Mouse (Mus musculus) thymus, postnatal 36 days (tissue): Measurements from ENCODE around the gene Lama5.
A peak's percentile ranks its signal among the peaks of the same experiment; 100 is the strongest.
"Not testable (repeated sequence)": the region's sequence is repeated elsewhere in the genome, so short reads cannot be mapped to it uniquely, and the experiment has no call there.

Source experiments
- DNase-seq, 2 experiments: peaks; one replicate each; pipeline ENCODE4 v3.0.0; 2022; ENCODE audit warnings: mixed read lengths in 2 of 2

Gene Lama5

DNA sequence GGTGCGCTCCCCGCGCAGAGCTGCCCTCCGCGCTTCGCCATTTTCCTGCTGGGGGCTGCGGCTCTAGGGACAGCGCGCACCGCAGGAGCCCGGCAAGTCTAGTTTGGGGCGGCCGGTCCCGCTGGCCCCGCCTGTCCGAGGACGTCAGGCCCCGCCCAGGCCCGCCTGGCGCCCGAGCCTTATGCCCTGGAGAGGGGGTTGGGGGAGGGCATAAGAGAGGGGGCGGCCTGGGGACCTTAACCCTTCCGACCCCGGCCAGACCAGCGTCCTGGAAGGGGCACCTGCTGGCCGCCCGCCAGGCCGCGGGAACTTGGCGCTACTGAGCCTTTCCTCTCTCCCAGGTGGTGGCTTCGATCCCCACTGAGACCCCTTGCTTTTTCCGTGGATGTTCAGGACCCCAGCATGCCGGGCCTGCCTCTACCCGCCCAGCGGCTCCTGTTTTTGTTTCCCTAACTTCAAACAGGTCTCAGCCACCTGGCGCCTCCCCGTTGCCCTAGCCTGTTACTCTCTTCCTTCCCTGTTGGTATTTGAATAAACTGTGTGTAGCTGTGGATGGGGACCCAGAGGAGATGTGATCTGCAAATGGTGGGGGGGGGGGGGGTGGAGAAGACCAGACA is at the start of gene Lama5:
Gene Lama5 (minus strand): TSS at position 98 of the 617 bp plus-strand sequence.
- DNase-seq: no peak

DNA sequence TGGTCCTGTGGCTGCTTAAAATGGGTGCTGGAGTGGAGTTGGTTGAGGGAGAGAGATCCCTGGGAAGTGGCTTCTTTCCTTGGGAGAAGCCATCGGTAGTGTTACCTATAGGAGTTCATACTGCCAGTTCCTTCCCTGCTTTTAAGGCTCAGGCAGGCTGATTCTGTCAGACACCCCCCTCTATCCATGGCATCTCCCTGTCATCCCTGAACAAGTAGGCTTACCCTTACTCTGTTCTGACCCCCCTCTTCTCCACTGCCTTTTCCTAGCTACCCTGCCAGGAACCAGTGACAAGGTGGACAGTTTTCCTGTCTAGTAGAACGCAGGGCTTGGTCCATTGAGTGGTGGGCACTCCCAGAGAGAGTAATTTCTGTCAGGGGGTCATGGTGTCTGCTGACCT is 48.9 kb upstream of the Lama5 start:
- no peak for DNase-seq

DNA sequence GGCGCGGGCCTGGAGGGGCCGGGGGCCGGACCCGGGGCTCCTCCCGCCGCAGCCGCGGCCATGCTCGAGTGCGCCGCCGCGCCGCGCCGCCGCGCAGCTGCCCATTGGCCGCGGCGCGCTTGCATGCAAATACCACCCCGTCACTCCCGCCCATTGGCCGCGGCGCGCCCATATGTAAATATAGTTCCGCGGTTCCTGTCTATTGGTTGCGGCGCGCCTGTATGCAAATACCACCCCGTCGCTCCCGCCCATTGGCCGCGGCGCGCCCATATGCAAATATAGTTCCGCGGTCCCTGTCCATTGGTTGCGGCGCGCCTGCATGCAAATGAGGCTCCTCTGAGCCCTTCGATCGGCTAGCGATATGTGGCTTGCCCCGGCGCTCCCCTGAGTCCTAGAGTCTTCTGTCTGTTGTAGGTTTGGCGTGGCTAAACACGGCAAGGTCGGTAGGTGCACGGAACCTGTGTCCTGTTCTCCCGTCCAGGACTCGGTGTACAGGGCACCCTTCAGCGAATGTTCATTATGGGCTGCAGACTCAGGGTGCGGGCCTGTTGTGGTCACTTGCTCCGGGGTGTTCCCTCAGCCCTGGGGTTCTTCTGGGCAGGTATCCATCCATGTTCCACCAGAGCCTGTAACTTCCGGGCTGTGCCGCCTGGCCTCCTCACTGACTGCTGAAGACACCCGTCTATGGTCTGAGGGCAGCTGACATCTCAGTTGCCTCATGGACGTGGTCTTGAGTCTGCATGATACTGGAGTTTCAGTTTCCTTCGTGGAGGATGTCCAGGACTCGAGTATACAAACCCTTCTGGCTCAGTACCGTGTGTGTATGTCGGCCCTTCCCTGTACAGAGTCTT is 48.0 kb upstream of the Lama5 start, which contains the start of gene Cables2:
Gene Cables2 (minus strand): TSS at position 103 of the 851 bp plus-strand sequence.
- DNase-seq: peak; percentile 88 to 94

DNA sequence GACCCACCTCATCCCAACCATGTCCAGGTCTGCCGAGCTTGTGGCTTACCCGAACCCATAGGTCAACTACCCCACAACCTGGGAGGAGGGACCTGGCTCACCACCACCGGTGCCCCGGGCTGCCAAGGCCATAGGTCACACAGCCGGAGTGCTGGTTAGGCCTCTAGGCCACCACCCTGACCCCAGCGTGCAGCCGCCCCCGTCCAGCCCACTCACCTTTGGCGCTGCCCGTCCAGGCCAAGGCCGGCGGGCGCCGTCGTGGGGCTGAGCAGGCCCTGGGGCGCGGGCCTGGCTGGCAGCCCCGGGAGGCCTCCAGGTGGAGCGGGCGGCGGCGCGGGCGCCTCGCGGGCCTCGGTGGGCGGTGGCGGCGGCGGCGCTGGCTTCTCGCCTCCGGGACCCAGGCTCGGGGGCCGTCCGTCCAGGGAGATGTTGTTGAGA is 47.2 kb upstream of the Lama5 start:
- DNase-seq: no peak

DNA sequence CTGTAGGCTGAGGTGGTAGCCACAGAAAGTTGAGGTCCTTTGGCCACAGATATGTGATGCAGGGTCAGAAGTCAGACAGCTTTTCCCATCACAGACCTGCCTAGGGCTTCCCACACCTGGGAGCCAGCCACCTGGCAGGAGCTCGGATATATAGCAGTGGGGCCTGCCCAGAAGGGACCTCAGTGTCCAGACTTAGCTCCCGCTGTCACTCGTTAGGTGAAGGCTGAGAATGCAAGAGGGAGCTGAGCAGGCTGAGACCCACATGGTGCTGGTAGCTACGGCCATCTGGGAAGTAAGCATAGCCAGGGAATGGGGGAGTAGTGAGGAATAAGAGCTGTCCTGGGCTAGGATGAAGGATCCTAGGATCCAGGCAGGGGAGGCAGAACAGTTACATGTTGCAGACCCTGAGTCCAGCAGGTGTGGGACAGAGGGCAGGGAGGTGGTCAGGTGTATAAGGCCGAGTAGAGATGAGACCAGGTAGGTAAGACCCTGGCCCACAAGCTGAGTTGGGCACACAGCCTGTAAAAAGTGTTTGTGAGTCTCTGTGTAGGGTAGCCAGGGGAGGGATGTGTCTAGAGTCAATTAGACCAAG is 46.2 kb upstream of the Lama5 start:
- no peak for DNase-seq

DNA sequence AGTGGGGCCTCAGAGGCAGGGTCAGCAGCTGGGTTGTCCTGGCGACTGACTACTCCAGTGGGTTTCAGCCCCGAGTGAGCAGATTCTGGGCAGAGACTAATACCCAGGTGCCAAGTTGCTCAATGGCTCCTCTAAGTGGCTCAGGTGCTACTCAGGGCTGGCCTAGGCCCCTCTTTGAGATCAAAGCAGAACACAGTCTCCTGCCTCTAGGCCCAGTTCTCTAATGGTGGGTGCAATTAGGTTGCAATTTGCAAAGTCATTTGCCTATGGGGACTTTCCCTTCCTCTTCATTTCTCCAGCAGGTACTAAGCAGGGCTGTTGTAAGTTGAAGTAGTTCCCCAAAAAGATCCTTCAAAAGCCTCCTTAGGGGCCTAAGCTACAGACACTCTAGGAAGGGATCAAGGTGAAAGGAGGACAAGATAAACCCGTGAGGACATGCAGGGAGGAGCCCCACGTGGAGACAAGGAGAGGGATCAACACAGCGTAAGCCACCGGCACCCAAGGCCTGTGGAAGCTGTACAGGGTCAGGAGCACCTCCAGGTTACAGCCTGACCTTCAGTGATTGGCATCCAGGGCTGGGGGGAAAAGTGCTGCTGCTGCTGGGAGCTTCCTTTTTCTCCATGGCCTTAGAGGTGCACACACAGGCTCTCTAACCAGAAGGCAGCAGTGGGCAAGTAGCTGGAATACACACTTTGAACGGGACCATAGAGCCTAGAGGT is 45.0 kb upstream of the Lama5 start:
- no peak for DNase-seq

DNA sequence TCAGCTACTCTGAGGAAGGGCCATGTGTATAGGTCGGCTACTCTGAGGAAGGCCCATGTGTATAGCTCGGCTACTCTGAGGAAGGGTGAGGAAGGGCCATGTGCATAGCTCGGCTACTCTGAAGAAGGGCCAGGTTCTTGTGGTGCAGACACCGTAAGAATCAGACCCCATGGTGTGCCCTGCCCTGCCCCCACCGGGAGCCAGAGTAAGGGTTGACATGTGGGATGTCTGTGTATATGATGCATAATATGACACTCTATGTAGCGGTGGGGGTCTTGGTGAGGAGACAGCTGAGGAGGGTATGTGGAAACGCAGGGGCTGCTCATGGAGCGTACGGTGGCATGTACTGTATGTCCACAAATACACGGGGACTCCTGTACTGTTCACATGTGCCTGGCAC is 43.7 kb upstream of the Lama5 start:
- no peak for DNase-seq

DNA sequence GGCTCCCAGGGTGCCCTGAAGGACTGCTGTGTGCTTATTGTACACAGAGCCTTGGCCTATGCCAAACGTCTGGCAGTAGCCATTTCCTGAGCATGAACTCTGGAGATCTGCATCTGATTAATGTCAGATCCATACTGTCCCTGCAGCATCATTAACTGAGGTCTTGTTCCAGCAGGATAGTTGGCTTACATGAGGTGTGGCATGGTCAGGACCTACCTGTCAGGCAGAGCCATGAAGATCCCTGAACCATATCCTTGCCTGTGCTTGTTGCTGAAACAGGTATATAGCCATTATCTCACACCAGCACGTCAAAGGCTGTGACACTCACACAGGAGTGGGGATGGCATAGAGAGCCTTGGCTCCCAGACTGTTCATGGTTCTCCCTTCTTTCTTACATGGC is 42.3 kb upstream of the Lama5 start:
- DNase-seq: no peak

DNA sequence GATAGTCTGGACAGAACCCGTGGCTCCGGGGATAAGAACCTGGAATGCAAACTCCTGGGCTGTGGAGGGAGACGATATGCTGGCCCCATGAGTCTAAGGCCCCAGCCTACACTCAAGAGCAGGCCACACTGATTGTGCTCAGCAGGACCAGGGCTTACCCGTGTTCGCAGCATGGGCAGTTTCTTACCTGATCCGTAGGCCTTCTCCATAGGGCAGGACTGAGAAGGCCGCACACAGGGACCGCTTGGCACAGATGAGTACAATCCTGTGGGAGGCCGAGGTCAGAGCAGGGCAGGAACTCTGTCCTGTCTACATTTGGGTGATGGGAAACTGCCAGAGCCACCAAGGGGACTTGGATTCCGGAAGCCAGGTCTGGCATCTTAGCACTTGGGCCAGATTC is 37.2 kb upstream of the Lama5 start:
- no peak for DNase-seq

DNA sequence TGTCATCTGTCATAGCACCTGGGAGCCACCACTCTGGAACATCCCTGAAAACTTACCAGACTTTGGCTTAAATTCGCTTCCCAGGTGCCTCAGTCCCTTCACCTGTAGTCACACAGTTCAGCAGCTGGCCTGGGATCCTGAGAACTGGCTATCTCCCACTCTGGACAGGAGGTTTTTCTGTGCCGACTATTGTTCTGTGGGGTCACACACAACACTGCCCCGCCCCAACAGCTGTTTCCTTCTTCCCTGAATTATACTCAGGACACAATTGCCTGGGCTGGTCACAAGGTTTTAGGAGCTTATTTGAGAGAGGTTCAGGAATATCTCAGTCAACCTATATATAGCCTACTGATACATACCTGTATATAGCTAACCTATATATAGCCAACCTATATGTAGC is 36.8 kb upstream of the Lama5 start:
- DNase-seq: no peak

DNA sequence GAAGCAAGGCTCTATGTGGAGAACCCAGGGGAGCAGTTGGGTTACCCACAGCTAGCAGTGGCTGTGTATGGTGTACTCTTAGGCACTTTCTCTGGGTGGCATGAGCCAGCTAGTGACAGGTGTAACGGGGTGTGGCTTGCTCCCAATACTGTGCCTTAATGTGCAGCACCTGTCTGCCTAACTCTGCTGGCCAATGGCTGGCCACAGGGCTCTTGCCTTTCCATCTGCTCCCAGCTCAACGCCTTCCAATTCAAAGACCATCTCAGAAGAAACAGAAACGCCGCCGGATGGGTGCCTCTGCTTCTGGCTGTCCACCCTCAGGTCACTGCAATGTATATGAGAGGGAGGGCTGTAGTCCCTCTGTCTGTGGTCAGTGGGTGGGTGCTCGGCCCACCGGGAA is 36.2 kb upstream of the Lama5 start:
- DNase-seq: no peak

DNA sequence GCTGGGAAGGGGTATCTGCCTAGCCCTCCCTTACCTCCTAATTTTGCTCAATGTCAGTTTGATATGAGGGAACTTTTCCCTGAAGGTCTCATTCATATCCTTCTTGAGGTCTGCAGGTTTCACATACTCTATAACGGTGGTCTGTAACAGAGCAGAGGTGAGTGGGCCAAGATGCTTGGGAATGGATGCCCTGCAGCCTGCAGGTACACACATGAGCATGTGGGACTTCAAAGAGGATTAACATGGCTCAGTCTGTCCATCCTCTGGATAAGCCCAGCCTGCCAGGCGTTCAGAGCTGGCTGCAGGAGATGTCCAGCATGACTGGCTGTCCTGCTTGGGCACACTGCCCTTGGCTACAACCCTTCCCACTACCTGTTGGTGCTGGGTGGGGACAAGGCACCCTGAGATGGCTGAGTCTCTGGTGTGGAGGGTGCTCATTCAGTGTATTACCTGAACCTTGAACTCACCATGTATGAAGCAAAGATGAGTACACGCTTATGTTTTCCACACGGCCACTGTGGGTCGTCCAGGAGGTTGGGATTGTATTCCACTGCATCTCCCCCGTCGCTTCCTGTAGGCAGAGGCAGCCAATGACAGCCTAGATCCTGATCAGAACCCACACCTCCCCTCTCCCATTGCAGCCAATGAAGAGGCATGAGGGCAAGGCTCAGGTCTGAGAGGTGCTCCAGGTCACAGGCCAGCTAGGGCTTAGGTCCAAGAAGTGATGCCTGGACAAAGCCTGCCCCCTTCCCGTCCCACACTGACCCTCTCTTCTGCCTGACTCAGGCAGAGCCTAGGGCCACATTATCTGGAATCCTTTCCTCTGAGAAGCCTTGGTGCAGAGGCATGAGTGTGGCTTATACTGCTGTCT is 35.2 kb upstream of the Lama5 start:
- no peak for DNase-seq

DNA sequence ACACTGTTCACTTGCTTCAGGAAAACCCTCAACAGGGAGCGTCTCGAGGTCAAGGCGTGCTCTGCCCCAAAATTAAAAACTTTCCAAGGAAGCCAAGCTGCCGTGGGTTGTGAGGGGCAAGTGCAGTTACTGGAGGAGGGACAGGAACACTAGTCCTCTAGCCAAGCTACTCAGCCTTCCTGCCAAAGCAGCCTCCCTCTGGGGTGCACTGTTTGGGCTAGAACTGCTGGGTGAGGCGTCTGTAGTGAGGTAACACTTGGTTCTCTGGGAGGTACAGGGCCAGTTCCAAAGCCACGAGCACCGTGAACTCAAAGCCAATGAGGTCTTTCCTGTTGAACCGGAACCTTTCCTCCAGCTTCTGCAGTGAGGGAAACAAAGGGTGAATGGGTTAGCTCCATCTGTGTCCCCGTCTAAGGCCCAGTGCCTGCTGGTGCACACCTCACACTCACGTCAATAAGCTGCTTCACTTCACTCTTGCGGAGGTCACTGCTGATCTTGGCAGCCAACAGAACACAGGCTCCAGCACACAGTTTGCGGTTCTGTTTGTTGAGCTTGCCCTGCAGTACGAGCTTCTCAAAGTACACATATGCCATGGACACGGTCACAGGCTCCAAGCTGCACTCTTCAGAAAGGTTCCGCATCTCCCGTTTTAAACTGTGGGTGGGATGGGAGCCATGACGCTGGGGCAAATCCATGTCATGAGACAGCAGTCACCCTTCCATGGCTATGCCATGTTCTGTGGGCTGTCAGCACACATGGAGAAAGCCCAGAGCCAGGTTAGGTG is 34.4 kb upstream of the Lama5 start:
- not testable (repeated sequence) for DNase-seq

DNA sequence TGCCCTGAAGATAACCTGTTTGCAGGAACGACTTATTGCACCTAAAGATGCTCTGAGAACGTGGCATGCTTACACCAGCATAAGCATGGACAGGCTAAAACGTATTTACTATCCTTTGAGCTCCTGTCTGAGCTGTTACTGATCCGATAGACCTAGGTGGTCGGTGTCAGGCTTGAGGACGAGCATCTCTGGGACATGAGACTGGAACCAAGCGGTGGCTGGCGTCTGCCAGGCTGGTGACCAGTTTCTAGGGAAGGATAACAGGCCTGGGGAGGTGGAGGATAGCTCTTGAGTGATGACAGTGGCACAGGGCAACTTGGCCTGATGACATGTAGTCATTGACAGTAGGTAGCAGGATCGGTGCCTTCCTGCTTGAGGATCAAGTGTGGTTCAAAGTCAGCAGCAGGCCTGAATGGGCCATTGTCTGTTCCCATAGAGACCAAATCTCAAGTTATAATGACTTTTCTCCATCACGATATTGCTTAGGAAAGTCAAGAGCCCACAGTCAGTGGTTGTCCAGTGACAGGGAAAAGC is 33.4 kb upstream of the Lama5 start:
- not testable (repeated sequence) for DNase-seq

DNA sequence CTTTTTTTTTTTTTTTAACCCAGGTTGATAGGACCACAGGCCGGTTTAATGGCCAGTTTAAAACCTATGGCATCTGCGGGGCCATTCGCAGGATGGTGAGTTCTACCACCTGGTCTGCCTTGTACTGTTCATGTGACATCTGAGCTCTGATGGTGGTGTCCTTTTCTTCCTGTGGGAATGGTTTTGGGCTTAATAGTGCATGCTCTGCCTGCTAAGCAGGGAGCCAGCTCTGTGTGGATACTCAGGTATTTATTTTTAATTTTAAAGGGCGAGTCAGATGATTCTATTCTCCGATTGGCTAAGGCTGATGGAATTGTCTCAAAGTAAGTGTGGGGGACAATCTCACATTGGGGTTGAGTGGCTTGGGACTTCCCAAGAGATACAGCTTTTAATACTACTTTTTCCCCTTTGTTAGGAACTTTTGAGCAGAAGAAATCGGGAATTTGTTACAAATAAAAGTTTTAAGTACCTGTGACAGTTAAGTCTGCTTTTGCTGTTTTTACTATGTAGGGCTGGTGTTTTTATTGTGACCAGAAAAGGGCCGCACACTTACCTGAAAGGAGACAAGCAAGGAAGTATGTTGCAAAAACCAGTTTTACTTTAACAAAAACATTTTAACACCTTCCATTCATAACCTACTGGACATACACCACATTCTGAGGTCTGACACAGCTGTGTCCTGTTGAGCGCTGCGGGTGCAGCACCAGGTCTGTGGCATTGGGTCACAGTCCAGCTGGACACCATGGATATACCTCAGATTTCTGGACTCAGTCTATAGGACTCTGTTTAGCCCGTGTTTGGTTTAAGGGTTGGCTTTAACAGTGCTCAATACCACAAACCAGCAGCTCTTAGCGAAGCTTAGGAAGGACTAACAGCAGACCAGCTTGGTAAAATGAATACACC is 32.6 kb upstream of the Lama5 start:
- no peak for DNase-seq

DNA sequence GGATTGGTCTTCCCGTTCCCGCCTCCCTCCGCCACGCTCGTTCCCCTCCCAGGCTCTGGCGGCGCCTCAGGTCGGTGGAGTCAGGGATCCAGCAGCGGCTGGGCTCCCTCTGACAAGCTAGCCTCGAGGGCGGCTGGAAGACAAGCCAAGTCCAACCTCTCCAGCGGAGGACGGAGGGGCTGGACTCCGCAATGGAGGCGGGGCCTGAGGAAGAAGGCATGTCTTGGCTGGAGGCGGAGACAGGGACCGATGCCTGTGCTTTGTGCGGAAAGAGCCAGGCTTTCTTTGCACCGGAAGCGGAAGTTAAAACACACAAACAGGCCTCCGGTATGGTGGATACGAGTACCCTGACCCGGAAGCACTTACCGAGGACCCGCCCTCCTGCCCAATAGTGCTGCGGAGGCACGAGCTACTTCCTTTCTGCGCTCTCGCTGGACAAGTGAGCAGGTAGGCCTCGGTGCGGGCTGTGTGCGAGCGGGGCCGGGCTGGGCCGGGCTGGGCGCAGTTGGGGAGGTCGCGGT is 31.4 kb upstream of the Lama5 start, which contains the start of gene Rps21:
Gene Rps21 (plus strand): TSS at position 377 of the 521 bp plus-strand sequence.
- peak; percentile 94 to 96 for DNase-seq

DNA sequence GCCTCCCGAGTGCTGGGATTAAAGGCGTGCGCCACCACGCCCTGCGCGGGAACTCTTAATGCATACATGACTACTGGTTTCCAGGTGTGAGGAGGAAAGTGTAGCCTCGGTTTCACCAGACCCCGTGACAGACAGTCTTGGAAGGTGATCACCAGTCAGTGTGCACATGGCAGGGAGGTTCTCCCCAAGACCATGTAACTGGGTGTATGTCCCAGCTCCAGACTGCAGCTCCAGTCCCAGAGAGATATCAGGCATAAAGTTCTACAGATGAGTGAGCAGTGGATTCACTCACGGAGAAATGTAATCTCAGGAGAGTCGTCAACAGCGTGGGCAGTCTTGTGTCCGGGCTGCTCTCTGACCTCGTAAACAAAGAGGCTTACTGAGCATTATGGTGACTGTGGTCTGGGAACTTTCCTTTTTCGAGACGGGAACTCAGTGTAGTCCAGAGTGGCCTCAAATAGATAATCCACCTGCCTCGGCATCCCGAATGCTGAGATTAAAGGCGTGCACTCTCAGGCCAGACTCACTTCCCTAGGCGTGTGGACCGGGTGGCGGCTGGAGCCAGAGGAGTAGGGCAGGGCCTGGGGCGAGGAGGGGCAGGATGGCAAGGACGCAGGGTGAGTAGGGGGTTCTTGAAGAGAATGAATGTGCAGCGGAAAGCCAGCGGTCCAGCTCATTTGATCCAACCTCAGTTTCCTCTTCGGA is 30.8 kb upstream of the Lama5 start:
- no peak for DNase-seq

DNA sequence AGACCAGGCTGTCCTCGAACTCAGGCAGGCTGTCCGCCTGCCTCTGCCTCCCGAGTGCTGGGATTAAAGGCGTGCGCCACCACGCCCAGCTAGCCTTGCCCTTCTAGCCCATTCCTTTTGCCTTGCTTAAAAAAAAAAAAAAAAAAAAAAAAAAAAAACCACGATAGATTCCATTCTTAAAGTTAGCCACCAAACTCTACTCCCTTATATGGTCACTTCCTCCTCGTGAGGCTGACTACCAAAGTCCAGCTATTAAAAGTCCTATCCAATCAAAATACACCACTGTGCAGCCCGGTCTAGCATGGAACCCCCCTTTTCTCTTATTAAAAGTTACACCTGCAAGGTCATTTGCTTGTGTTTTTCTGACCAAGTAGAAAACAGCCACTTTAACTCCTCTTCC is 30.0 kb upstream of the Lama5 start:
- no peak for DNase-seq
